Mouse (Mus musculus) urinary bladder, postnatal 25 days (tissue): ENCODE data around the gene Tspan5.

ENCODE experiments used
- DNase-seq: peaks from one replicate; pipeline ENCODE4 v3.0.0; 2022; ENCODE audit warnings: low spot score

The Tspan5 gene

DNA sequence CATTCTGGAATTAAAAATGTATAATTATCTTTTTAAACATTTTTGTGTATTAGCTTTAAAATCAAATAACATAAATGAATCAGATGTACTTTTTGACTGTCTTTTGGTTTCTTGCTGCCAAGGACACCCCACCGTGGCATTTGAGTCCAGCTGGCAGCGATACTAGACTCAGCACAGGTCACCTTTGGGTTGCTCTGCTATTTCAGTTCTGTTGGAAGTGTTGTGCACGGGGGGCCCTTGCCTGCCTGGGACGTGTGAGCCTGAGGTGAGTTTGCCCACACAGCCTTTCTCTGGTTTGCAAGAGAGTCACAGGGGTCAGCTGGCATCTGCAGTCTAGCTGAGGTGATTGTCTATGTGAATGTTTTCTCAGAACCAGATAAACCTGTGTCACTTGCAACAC is 65.8 kb downstream of the Tspan5 start:
- DNase-seq = no peak

DNA sequence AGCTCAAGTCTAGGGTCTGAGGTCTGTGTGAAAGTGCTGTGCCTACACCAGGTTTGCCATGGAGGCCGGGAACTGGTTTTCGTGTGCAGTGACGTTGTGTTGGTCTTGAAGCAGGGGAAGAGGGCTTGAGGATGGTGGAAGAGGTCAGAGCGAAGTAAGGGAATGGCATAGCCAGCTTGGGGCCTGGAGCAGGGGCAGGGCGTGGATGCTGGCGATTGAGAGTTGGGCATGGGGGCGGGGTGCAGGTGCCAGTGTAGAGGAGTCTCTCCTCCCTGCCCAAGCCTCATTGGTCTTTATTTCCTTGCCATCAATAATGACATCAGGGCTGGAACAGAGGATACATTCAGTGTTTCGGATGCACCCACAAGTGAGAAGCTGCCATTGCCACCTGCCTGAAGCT is 67.5 kb downstream of the Tspan5 start:
- DNase-seq = no peak

DNA sequence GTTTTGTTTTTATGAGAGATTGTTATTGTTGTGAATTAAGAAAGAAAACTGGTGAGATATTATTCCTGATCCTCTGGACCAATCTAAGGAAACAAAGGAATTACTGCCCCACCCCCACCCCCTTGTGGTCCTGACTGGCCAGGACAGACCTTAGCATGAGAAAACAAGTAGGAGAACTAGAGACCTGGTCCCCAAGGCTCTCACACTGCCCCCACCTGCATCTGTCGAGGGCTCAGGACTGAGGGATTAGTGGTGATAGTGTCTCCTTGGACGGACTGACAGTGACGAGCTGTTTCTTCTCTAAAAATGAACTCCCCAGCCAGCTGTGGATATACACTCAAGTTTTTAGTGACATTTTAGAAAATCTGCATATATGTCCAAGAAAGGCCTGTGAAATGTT is 70.6 kb downstream of the Tspan5 start:
- no peak for DNase-seq

DNA sequence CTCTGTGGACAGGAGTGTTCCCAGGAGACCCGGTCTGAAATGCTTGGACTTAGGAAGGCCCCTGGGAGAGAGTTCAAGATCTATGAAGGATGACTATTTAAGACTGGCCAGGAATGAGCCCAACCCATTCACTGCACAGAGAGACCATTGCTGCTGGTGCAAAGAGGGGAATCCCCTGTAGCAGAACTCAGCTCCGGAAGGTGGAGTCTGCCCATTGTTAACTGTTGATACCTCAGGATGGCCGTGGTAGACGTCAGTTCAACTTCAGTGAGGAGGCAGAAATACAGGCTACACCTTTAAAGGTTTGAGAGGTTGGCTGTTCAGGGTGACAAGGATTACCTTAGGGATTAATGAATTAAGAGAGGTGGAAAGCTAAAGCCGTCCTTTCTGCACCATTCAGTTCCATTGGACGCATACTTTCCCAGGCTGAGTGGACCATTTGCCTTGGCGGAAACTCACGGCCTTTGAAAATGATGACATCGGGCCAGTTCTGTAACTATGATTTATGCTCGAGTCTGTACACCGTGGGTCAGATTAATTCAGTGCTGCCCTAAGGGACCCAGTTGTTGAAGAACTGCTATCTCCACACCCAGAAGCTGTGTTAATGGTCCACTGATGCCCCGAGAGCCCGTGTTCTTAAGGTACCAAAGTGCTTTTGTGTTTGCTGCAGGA is 71.3 kb downstream of the Tspan5 start:
- DNase-seq = no peak

DNA sequence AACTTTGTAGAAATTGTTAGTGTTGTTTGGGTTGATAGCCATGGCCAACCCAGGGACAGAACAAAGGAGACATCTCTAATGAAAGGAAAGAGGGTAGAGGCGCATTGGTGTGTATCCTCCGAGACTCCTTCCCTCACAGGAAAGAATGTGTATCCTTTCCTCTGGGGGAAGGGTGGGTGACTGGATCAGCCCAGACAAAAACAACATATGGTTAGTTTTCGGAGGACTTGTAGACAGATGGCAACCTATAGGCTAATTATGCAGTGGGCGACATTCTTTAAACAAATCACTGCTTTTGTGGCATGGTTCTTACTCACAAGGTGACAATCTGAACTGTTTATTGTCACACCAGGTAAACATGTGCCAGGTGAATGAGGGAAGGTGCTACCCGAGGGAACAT is 72.5 kb downstream of the Tspan5 start:
- DNase-seq = no peak

DNA sequence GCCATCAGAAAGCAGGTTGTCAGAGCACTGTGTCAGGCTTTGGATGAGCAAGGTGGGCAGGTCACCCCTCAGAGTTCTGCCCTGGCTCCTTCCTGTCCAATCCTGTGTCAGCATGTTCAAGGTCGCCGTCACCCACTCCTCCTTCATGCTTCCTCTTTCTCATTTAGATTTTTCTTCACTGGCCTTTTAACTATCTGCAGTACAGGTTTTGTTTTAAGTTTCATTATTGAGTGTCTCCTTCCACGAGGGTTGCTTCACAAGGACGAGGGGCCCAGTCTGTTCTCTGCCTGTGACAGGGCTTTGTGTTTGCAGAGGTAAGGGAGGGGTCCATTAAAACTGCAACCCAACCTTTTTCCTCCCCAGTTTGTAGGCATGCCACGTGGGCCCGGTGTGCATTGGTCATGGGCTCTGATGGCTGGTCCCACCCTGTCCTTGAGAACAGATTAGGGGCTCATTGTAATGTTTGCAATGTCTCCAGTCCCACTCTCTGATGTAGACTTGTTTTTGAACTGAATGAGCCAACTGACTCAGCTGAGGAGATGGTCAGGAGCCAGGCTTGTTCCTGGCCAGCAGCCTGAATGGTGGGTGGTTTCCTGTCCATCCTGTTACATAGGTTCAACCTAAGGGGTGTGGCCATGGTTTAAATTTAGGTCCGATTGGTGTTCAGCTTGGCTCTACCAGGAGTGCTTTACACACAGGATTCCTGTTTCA is 73.3 kb downstream of the Tspan5 start:
- DNase-seq = no peak

DNA sequence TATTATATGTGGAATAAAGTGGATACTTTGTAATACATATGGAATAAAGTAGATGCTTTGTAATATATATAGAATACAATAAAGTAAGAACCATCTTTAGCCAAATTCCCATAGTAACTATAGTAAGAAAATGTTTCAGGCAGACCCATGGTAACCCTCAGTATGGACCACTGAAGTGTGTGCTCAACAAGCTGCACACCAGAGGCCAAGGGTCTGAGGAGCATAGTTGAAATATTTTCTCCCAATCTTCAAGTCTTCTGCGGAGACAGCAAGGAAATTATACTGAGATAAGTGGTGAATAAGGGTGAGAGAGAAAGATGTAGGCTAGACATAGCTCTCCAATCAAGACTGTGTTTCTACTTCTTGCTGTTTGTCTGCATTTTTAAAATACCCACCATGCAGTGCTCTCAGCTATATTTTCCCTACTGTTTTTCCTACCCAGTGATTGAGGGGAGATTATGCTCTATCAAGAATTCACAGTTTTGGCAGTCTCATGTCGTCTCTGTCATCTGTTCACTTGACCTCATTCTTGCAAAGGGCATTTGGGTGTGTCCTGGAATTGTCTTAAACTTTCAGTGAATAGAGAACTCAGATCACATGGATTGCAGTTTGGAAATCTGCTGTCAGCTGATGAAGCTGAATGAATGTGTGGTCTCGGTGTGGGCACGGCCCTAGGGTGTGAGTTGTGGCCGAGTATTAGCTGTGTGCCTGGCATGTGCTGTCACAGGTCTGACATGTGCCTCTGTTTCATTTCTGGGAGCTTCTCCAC is 75.1 kb downstream of the Tspan5 start:
- no peak for DNase-seq

DNA sequence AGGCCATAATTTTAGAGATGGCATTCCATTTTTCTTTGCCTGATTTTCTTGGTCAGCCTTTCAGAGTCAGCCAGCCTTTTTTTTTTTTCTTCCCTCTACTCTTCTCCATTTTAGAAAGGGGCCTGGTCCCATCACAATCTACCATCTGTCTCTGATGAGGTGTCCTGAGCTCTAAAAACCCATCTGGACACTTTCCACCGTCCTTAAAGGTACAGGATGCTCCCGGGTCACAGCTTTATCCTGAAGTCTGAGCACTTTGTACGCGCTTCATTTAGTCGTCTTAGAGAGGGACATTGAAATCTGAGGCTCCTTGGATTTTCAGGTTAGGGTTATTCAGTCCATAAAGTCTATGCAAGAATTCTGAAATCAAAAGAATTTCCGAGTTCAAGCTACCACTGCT is 77.9 kb downstream of the Tspan5 start:
- DNase-seq = no peak

DNA sequence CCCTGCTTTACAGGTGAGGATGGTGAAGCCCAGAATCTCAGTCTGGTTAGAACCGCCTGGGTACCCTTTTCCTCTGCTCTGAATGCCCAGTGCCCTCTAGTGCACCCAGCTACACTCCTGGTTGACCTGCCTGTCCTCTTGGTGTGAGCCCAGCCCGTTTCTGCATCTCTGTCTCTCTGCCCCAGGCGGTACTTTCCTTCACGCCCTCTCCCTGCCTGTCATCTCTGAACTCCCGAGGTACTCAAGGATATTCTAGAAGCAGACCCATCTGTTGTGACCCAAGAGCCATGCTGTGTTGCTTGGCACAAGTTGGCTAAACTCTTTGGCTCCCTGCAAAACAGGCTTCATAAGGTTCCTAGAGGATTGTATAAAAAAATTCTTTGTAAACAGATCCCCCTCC is 78.3 kb downstream of the Tspan5 start:
- no peak for DNase-seq

DNA sequence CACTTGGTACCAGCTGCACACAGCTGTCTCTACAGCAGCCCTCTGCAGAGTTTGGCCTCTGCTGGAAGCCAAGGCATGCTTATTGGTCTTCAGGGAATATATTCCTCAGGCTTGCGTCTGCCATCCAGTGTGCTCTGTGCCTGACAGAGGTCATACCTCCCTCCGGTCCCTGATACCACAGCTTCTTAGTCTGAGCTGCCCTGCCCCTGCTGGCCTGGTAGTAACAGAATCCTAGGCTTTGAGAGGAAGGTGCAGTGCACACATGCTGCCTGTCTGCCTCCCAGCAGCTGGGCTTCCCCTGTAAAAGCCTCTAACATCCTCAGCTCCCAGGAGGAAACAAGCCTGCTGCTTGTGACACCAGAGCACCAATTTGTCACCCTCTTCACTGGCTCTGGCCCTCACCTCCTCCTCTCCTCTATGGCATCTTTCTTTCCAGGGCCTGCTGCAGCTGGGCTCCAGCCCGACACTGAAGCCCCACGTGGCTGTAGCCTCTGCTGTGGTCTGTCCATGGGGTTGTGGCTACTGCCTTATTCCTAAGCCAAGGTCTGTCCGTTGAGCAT is 80.0 kb downstream of the Tspan5 start:
- no peak for DNase-seq

DNA sequence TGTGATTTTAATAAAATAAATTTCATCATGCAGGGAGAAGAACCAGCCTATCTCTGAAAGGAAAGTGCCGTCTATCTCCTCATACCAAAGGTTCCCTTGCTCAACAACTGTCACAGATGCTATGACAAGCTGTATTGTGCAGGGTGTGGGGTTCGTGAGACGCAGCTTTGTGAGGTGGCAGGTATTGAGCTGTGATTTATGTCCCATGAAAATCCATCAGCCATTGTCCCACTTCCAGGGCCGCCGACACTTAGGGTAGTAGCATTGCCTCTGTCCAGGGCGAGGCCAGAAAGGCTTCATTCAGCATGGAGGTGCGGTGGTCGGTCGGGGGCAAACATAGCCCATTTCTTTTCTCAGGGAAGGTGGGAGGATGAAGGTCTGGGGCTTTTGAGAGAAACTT is 81.9 kb downstream of the Tspan5 start:
- no peak for DNase-seq

DNA sequence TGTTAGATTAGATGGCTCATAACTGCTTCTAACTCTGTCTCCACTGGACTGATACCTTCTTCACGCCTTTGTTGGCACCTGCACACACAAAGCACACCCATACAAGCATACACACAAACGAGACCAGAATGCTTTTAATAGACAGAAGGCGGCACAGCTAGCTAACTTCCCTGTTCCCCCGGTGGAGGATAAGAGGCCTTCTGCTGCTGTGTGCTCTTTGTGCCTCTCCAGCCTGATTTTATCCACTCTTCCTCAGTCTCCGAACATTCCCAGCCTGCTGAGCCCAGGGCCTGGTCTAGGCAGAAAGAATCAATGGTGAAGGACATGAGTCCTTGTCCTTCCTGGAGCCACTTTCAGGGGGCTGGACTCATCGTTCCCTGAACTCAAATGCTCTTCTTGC is 83.3 kb downstream of the Tspan5 start:
- no peak for DNase-seq

DNA sequence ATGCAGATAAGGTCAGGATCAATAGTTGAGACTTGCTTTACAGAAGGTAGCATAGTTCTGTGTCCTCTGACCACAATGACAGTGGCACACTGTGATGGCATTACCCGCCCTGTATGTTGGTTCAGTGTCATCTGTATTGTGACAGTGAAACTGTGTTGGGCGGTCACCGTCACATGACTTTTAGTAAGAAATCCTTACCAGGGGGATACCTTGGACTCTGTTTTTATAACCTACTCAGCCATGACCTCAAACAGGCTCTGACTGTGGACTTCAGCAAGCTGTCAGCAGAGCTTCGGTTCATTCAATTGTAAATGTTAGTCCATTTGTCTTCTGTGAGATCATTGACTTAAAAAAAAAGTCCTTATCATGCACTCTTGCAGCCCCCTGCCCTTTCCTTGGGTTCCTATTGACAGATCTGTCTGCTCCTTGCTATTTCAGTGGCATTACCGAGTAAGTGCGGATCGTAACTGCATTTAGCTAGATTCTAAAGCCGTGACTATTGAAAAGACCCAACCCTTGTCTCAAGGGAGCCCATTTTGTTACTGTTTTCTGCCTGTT is 84.3 kb downstream of the Tspan5 start:
- DNase-seq = no peak

DNA sequence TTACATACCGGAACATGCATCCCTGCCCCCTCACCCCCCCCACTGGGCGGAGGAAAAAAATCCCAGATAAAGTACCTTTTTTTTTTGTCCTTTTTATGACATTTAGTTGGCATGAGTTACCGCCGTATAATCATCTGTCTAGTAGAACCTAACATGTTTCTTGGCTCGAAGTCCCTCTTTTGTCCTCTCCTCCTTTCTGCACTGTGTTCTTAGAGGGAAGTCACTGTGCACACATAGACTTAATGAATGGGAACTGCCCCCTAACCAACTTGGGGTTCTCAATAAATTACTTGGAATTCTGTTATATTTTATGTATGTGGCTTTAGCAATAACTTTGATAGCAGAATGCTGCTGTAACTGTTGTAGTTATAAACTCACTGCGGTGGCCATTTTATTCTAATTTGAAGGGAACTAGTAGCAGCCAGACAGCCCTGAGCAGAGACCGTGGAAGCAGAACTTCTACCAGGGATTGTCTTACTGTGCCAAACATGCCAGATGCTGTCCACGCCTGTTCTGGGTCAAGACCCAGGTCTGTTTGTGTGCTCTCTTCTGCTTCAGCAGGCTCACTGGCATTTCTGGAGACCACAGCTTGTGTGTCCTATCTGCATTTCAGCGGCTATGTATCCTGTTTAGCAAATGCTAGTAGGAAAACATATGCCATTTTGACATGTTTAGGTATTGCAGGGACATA is 91.0 kb downstream of the Tspan5 start:
- DNase-seq = no peak

DNA sequence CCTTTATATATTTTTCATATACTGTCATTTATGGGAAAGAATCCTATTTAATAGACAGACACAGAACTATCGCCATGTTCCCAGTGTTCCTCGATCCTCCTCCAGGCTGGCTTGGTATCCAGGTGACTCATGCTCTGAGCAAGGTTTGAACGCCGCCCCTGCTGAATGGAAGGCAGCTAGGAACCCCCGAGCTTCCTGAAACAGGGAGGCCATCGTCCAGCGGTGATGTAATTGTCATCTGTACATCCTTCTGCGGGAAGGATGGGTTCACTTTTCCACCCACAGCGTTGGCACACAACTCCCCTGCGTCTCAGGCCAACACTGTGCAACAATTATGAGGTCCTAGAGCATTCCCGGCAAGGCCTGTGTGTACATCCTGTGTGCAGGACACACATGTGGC is 92.2 kb downstream of the Tspan5 start:
- no peak for DNase-seq

DNA sequence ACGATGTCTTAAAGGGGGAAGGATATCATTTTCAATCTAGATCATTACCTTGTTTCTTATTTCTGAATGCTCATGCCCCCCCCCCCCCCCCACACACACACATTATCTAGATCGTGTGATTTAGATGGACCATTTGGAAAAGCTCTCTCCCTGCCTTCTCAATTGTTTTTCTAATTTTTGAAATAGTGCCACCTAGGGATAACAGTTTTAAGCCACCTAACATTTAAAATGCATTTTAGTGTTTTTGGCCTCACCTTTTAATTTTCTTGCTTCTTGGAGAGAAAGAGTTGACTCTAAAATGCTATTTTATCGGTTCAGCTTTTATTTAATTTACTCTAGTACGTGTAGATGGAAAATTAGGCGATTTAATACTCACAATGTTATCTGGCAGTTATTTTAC is 94.9 kb downstream of the Tspan5 start:
- DNase-seq = no peak

DNA sequence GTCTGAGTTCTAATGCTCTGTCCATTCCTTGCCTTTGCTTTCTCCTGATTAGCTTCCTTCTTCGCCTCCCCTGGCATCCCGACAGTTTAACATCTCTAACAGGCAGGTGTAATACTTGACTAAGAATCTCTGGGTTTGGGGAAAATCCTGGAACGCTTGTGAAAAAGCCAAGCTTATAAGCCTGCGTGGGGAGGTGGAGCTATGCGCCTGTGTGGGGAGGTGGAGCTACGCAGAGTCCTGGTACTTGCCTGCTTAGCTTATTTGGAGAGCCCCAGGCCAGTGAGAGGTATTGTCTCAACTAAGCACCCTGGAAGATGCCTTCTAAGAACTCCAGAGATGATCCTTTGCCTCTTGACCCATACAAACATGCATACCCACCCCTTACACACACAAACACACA is 95.7 kb downstream of the Tspan5 start:
- no peak for DNase-seq

DNA sequence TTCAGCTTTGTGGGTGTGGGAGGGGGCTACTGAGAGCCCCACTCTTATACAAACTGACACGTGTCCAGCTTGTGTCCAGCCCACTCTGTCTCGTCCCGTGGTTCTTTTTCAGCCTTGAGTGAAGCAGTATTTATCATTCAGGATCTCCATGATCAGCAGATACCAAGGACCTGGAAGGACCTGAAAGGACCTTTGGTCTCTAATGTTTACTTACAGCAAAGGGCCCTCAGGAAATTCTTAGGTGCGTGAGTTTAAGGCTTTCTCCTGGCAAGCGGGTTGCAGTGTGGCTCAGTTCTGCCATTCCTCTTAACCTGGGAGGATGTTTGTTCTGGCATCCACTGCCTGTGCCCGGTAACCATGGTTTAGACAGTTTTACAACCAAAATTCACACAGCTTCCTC is 97.7 kb downstream of the Tspan5 start:
- no peak for DNase-seq

DNA sequence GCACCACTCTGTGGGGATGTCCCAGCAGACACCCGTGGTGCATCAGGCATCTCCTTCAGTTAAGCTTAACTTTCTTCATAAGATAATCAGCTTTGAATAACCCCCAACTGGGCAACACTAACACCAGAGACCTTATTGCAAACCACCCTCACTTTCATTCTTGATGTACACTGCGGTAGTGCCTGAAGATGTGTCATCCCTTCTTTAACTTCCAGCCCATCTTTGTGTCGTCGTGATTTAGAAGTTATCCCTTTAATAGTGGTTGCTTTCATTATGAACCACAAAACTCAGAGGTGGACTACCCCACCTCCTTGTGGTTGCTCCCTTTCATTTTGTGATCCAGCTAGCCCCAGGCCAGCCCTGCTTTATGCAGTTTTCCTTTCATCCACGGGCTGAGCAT is 99.3 kb downstream of the Tspan5 start:
- no peak for DNase-seq

DNA sequence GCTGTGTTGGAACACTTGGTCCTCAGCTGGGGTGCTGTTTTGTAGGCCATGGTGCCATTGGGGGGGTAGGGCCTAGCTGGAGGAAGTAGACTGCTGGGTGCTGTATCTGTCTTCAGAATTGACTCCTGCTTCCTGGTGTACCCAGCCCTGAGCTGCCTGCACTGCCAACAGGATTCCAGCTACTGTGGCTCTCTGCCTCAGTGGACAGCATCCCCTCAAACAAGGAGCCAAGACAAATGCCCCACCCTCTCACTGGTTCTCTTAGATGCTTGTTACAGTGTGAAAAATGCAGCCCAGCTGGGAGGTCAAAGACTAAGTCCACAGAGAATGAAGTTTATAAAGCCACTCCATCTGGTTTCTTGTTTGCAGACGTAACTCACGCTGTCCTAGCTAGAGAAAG is 101.2 kb downstream of the Tspan5 start:
- no peak for DNase-seq

DNA sequence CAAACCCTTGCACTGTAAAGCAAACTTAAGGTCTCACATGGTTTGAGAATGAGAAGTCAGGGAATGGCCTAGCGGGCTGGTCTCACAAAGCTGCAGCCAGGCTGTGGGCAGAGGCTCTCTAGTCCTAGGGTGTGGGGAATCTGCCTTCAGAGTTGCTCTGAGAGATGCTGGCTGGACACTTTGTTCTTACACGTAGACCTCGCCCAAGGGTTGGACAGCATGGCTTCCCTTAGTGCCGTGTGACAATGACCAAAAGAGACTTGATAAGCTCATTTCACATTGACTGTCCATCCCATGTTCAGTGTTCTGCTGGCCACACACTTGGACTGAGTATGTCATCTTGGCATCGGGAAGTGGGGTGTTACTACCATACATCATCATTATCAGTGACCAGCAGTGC is 101.6 kb downstream of the Tspan5 start:
- no peak for DNase-seq

DNA sequence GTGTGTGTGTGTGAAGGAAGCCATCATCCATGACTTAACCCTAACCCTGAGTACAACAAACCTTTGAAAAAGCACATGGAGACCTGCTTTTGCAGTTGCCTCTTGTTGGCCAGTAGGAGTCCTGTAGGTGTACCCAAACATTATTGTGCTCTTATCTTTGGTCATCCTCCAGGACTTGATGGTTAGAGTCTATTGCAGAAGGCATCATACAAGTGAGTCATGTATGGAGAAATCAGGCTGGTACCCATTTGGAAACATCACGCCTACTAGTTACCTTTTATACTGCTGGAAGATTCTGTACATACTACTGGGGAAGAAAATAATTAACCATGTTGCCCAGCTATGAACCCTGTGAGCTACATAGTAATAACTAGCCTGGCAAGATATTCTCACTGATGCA is 103.8 kb downstream of the Tspan5 start:
- no peak for DNase-seq
